Mouse (Mus musculus) adrenal gland, adult 8-10 months (tissue): ENCODE measurements at regions not wholly inside any gene's neighbourhood (a gene's known extent, or its start where the extent isn't known, plus 50 kb on each side); places are given as distances from the start of the nearest gene placed in this dataset.

Experiments
- DNase-seq: peaks from one replicate; pipeline ENCODE4 v3.0.0; 2022

DNA sequence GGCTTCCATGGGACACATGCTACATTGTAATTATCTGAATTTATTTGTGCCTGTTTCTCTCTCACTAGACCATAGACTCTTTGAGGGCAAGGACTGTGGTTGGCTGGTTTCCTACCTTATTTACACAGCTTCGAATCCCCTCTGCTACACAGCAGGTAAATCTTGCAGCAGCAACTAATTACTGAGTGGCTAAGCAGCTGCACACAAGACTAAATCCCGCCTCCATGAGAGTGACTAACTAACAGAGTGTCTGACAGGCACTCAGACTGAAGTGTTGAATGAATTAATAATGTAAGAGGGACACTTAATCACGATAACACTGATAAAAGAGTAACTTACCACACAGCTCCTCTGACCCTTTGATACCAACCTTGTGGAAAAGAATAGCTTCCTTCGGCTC is 111.9 kb upstream of the Lrig1 start:
- no peak for DNase-seq

DNA sequence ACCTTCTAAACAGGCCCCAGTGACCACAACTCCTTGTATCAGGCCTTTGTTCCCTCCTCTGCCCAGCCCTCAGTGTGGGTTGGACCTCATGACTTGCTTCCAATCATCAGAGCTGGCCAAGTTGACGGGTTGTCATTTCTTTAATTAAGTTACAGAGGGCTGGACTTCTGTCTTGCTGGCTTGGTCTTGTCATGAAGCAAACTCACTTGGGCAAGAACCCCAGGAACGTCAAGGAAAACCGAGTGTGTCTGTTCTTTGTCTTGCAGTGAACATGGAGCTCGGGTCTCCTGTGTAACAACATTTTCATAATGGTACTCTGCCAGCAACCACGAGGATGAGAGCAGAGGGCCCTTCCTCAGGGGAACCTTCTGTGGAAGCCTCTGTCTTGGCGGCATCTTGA is 107.3 kb upstream of the Lrig1 start:
- no peak for DNase-seq

DNA sequence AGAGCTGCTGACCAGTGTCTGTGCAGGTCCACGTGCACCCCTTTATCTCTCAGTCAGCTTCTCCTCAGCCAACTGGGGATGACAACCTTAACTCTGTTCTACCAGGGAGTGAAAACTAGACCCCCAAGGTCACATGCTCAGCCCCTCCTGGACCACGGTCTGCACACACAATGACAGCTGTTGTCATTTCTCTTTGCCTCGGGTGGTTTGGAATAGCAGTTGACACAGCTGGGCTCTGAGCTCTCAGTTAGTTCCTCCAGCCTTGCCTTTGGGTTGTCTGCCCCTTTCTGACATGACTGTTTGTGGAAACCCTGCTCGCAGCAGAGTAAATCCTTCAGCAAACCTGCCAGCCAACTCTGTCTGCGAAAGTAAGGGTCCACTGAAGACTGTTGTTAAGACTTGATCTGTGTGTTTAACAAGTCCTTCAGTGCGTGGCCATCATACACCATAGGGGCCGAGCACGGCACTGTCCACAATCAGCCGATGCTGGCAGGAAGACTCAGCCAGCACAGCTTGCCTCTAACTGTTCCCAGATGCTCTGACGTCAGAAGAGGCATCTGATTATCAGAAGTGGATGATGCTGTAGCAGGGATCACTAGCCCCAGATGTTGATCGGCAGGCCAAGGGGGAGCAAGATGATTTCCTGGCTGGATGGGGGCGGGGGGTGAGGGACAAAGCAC is 106.7 kb upstream of the Lrig1 start:
- no peak for DNase-seq

DNA sequence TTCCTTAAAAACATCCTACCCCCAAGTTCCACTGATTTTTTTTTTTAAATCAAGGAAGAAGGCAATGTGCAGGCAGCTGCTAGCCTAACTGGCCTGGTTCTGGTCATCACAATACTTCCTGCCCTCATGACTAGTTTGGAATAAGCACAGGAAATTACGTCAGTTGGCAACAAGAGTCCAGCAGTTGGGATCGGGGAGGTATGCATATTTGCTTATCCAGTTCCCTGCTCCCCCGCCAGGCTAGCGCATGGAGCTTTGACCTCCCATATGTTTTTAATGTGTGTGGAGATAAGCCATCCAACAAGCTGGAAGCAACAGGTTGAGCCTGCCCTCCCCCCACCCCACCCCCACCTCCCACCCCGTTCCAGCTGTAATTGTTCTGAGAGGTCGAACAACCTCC is 105.7 kb upstream of the Lrig1 start:
- no peak for DNase-seq

DNA sequence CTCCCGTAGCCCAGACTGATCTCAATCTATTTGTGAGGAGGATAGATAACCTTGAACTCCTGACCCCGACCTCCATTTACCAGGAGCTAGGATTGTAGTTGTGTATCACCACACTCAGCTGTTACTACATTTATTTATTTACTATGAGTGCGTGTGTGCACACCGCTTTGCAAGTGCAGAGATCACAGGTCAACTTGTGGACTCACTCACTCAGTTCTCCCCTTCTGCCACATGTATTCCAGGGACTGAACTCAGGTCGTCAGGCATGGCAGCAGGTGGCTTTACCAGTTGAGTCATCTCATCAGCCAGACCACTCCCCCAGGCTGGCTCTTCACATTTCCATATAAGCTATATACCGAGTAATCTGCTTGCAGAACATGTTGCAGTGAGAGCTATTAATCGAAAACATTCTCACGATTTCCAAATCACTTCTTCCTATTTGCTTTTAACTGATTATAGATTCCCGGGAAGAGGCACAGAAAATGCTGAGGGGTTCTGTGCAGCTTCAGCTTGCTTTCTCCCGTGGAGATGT is 104.4 kb upstream of the Lrig1 start:
- DNase-seq: no peak

DNA sequence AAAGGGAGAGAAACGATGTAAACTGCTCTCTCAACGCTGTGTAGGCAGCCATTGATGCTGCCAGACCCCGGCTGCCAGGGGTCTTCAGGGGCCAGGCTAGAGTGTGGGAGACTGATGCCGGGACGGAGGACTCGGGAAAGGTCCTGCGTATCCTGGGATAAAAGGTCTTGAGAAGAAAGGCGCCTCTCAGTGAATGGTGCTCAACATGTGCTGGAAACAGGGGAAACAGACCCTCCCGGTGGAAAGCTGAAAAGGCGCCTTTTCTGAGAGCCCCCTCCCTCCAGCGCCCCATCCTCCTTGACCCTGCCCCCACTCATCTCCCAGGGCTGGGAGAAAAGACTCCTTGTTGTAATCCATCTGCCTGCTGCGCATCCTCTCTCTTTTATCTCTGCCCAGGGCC is 101.1 kb upstream of the Lrig1 start:
- DNase-seq: no peak

DNA sequence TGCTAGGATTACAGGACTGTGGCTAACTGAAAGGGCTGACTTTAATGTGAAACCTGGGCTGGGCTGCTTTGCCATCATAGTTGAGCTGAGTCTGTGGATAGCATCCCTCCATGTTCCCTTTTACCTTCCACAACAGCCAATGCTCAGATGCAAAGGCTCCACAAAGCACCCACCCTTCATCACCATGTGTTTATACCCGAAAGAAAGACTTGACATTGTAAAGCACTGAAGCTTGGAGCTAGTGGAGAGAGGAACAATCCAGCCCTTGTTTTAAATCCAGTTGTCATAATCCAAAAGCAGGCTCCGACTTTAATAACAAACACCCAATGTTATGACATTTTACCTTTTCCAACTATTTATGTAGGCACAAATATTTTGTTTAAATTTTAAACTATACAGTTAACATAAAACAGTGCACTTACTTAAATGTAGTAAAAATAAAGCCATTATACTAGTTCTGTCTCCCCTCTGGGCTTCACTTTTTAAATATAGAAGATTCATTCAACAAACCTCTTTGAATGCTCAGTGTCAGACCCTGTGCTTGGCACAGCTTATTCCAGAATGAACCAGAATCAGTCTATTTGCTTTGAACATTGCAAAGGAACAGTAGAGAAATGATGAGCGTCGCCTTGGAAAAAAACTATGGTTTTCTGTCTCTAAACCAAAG is 98.7 kb upstream of the Lrig1 start:
- DNase-seq: no peak

DNA sequence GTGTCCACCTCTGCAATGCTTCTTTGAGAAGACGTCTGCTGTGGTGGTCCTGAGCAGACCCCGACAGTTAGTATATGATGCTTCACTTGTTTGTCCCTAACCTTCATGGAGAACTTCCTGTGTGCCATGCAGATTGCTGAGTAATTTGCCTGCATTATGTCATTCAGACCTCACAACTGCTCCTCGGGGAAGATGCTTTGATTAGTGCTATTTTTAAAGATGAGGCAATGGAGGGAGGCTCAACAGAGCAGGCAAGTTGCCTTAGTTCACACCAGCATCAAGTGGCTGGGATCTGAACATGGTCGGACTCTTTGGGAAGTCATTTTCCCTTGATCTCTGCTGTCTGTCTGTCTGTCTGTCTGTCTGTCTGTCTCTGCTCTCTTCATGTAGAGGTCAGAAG is 95.5 kb upstream of the Lrig1 start:
- no peak for DNase-seq

DNA sequence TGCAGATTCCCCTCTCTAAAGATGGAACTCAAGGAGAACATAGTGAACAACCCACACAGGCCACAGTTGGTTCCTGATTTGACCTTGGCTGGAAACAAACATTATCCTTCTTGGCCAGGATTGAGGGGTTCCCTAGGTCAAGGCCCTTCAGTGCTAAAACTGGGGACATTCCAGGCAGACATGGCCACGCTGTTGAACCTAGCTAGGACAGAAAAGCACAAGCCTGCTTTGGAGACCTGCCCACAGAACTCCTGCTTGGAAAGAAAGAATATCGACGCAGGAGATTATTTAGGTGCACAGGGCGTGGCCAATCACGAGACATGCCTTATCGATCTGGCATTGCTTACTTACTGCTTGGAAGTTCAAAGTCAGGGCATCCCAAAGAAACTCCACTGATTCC is 93.6 kb upstream of the Lrig1 start:
- no peak for DNase-seq

DNA sequence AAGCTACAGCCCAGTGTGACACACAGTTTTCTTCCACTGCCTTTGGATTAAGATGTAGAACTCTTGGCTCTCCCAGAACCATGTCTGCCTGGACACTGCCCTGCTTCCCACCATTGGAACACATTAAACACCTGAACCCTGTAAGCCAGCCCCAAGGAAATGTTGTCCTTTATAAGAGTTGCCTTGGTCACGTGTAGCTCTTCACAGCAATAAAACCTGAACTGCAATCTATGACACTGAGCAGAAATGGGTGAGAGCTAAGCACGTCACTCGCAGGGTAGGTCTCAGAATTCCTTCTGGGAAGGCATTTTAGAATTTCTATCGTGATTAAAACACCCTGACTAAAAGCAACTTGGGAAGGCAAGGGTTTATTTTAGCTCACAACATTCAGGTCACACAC is 92.4 kb upstream of the Lrig1 start:
- no peak for DNase-seq

DNA sequence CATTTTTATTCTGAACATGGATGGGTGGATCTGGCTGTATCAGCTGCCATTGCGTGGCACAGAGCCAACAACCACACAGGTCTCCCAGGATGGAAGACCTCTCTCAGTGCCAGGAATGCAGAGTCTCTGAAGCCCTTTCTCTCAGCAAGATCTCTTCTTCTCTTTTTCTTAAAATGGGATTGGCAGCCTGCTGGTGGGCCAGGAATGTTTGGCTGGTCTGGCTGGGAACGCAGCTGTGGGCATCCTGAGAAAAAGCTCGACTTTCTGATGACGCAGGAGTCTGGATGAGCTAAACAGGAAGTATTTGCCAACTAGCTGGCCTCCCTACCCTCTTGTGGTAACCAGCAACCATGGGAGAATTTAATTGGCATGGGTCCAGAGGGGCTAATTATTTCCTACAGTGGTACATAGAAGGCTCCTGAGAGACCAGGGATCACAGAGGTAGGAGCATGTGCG is 89.4 kb upstream of the Lrig1 start:
- no peak for DNase-seq

DNA sequence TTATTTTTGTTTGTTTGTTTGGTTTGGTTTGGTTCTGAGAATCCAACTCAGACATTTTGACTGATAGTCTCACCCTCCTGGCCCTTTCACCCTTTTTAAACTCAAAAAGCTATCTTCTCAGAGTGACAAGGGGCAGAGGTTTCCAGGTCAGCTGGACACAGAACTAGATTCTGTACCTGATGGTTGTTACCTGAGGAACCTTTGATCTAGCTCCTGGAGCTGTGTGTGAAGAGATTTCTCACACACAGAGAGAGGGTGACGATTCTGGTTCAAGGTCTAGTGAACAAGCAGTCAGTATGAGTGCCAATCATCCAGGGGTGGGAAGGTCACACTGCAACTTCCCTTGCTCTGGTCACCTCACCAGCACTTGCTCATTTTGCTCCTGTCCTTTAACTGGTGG is 83.5 kb upstream of the Lrig1 start:
- no peak for DNase-seq

DNA sequence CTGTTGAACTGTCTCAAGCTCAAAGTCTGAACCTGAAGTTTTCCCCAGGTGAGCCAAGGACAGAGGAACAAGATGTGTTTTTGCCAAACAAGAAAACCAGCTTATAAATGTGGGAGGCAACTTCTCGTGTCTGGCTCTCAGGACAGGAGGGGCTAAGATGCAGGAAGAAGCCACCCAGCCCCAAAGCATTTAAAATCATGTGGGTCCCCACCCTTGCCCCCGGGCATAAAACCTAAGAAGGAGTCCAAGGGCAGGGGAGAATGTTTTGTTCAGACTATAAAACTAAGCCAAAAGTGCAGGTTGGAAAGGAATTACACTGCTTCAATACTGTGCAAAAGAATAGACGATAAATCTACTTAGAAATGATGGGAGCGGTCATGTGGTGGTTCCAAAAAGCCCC is 80.7 kb upstream of the Lrig1 start:
- DNase-seq: no peak

DNA sequence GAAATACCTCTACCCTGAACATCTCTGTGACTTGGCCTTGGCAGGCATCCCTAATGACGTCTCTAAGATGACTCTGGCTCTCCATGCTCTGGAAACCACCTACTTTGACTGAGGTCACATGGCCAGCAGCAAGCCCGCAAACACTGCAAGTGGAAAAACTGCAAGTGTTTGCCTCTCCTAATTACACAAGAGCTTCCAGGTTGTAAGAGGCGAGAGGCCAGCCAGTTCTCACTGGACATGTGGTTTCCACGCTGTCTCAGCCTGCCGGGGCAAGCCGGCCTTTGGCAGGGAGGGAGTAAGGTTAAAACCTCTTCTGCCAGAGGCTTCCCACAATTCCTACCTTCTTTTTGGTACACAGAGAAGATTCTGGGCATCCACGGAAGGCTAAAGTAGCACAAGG is 79.9 kb upstream of the Lrig1 start:
- DNase-seq: peak; percentile 25

DNA sequence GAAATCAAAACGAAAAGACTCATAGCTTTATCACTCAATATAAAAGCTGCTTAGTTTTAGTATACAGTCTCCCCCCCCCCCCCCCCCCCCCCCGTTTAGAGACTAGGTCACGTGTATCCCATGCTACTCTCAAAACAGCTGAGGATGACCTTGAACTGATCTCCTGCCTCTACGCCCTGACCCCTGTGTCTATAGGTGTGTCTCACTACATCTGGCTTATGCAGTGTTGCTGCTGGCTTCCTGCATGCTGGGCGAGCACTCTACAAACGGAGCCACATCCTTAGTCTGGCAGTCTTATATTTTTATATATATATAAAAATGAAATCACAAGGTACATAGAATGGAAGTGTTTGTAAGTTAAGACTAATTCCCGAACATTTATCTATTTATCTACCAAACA is 79.3 kb upstream of the Lrig1 start:
- DNase-seq: no peak

DNA sequence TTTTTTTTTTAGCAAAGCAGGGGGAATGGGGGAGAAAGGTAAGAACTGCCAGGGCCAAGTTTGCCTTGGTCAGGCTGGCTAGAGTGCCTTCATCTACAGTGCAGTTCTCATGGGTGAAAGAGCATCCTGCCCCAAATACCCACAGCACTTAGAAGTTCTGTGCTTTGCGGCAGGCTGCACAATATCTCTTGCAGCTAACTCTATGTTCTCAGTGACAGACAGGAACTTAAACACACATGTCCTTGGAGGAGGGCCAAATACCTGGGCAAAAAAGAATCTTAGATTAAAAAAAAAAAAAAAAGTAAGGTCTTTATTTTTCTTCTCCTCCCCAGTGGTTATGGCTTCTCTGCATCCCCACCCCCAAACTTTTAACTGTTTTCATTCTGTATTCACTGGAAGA is 78.8 kb upstream of the Lrig1 start:
- no peak for DNase-seq

DNA sequence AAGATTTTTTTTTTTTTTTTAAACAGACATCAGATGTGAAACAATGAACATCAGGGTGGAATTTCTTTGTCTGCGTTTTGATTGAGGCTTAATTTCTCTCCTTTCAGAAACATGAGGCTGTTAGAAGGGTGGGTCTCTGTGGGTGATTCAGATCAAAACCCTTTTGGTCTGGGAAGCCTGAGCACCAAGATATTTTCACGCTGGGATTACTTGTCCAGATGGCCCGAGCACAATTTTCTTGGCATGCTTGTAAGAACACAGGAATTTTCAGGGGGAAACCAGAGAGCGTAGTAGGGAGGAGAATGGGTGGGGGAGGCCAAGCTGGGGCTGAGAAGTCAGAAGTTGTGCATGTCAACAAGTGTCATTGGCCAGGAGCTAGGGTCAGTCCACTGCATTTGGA is 76.6 kb upstream of the Lrig1 start:
- DNase-seq: no peak

DNA sequence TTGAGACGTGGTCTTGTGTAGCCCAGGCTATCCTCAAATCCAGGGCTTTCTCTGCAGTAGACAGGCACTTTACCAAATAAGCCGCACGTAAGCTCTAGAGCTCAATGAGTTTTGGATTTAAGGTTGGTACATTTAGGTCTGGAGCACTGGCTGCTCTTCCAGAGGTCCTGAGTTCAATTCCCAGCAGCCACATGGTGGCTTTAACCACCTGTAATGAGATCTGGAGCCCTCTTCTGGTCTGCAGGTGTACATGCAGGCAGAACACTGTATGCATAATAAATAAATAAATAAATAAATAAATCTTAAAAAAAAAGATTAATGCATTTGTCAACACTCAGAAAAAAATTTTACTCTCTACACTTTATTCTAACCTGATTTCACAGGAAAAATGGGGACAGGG is 74.9 kb upstream of the Lrig1 start:
- DNase-seq: no peak

DNA sequence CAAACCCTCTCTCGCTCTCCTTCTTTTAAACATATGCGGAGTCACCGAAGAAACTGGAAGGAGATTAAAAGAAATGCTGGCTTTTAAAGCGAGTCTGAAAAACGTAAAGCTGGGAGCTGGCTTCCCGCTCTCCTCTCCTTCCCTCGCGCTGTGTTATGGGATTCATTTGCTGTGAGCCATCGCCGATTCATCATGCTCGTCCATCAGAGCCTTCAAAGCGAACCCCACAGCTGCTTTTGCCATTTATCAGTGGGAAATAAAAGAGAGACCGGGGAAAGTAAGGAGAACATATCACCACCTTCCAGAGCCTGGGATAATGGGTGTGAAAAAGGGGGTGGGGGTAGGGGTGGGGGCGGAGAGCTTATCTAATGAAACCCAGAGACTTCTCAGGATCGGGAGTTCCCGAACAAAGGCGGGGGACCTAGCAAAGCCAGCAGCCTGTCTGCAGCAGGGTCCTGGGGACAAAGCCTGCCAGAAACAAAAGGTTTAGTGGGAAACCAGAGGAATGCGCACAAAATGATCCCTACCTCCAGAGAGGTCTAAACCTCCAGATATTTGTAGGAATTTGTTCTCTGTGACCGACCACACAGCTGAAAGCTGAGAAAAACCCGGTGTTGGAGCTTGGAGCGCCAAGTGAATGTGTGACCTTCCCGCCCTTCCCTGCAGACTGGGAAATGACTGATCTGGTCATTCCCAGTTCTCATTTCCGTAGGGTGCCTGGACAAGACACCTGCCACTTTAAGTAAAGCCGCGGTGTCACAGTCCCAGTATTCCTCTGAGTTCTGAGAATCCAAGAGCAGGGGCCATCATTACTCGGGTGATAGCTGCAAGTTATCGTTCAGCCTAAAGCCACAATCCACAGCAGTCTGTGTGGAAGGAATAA is 73.9 kb upstream of the Lrig1 start:
- DNase-seq: no peak

DNA sequence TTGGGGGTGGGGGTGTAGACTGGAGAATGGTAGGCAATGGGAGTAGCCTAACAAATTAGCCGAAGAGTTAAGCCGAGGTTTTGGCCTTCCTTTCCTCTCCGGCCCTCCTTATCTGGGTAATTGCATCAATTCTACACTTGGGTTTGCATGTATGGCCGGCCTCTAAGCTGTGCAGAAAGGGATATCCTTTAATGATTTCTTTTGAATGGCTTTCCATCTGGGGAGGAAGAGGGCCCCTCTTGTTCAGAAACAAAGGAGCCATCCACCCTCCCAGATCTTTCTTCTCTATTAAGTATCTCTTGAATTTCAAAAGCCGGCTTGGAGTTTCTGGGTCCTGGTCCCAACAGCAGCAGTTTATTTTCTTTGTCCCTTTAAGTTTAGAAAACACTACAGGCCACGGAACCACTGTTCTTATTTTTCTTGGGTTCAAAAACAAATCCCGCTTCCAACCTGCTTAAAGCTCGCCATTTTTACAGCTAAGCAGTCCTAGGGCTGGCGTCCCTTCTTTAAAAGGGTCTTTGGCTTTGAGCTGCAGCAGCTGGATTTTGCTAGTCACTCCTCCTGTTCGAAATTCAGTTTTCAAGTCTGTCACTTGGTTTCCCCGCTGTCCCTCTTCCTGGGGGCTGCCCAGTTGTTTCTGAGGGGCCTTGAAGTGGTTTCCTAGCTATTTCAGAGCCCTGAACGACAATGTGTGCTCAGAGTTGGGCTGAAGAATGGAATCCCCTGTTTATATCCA is 73.1 kb upstream of the Lrig1 start:
- DNase-seq: no peak

DNA sequence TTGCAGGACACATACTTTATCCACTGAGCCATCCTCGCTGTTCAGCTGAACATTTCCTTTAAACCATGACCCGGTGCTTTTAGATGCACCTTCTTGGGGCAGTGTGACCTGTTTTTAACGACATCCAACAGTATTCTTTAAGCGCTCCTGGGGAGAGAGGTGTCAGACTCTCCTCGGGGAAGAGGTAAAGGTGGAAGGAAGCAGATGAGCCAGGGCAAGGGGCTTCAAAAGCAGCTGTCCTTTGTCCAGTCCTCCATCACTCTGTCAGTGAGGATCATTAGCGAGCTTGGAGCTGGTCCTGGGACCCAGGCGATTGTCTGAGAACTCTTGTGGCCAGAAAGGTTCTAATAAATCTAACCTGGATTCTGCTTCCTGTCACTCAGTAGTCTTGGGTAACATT is 72.4 kb upstream of the Lrig1 start:
- no peak for DNase-seq

DNA sequence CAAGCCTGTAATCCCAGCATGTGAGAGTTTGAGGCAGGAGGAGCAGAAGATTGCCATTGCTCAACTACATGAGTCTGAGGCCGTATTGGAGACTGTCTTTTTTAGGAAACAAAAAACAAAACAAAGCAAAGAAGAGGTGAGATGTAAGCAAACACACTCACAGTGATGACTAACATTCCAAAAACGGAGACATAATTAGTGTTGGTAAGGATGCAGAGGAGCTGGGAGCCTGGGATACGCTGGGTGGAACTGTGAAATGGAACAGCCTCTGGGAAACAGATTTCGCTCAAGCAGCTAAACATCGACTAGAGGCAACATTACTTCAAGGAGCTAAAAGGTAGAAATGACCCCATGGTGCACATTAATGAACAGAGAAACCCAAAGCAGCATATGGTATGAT is 68.3 kb upstream of the Lrig1 start:
- DNase-seq: no peak

DNA sequence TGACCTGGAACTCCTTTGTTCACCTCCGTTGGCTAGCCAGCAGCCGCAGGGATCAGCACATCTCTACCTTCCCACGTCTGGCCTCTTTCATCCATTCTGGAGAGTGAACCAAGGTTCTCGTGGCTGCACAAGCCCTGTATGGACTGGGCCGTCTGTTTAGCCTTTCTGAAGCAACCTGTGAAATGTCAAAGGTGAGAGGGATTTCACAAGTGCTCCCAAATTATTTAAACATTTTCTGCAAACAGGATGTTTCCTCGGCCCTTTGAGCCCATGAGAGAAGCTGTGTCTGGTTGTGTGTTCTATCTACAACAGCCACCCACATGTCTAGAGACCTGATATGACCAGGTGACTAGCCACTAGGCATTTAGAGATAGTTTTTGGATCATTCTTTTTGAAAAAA is 65.8 kb upstream of the Lrig1 start:
- no peak for DNase-seq
